Mouse (Mus musculus) hindlimb bud, embryonic 11.5 days (tissue): Measurements from ENCODE around the gene Colgalt1.

Source experiments
- DNase-seq: peaks from one replicate; pipeline ENCODE4 v3.0.0-alpha.2; 2012; ENCODE audit warnings: low read depth, low spot score; ENCODE audit errors: extremely low spot score

Colgalt1 gene

DNA sequence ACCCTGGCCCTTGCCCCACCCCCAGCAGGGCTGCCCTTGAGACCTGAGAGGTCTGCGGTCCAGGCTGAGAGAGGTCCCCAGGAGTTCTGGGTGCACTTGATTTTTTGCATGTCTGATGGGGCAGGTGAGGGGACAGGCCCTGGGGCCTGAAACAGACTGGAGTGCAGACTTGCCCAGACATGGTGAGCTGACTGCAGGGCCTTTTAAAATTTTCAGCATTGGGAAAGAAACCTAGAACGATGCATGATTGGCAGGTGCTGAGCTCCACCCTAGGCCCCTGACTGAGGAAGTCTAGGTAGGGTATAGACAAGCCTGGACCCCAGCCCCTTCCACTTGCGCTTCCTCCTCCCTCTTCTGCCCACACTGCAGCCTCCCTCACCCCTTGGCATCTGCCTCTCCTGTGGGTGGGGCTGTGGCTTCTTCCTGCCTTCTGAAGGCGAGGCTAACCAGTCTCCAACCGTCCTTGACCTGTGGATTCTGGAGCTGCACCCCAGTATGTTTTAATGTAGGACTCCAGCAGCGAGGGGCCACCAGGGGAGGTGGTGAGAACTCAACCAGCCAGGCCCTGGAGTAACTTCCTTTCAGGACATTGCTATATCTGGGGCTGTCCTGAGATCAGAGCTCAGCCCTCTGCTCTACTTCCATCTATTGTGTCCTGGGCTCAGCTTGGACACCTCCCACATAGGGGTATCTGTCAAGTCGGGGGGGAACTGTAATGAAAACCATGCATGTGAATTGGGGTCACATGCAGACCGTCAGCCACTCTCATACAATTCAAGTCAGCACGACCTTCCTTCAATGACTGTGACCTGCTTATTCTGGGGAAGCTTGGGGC is 16.7 kb downstream of the Colgalt1 start:
- no peak for DNase-seq

DNA sequence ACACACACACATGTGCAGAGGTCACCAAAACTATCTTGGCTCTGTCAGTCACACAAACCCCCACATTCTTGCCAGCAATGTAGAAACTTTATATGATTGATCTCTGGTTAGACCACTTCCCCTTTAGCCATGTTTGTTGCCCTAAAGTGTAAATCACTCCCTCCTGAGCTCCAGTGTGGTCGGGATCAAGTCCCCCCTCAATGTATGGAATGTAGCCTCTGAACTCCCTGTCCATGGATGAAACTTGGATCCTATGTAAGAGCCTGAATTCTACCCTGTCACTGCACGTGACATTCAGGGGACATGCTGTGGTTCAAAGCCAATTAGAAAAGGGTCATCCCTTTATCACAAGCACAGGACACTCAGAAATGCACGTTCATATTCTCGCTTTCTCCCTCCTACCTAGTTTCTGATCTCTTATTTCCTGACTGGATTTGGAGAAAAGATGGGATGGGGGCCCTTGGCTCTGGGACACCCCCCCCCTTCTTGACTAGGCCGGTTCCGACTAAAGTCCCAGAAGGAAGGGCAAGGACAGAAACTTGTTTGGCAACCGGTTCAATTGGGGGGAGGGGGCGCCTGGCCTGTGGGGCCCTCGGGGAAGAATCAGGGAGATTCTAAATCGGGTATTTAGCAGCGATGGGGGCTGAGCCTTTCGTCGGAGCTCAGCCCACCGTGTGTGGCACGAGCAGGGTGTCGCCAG is 17.7 kb downstream of the Colgalt1 start:
- no peak for DNase-seq

- peak; percentile 63 for DNase-seq
Observed at GRCm38 (mm10) chr8:71629096-71629697, 18.4 kb downstream of the Colgalt1 start.

DNA sequence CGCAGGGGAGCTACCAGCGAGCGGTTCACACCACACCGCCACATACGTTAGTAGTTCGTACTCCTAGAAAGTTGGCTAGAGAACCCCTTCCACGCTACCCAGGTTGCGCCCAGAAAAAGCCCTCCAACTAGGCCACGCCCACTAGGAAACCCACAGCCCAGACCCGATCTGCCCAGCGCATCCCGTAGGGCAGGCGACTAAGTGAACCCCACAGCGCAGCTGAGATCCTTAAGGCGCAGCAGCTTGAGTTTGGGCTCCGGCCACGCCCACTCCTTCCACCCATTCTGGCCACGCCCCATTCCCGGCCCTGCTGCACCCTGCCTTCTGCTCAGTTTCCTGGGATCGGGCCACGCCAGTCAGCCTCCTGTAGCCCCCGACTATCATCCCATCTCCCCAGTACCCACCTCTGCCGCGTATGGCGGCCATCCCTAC is 19.0 kb downstream of the Colgalt1 start:
- no peak for DNase-seq

DNA sequence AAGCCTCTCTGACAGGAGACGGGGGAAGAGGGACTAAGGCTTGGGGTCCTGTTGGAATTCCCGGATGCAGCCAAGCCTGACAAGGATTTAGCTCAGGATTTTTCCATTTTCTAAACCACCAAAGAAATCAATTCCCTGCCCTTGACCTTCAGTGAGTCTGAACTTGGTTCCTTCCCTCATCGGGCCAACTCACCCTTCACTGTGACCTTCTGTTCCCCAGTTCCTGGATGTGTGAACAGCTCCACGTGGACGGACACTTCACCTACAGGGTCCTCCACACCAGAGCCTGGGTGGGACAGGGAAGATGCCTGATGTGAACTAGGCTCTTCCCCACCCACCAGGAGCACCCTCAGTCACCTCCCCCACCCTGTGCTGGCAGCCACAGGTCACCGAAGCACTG is 20.0 kb downstream of the Colgalt1 start:
- no peak for DNase-seq

GRCm38 (mm10) chr8:71631897-71632296 is 21.1 kb downstream of the Colgalt1 start:
- no peak for DNase-seq

- no peak for DNase-seq
Observed at GRCm38 (mm10) chr8:71633164-71633563, 22.4 kb downstream of the Colgalt1 start.

DNA sequence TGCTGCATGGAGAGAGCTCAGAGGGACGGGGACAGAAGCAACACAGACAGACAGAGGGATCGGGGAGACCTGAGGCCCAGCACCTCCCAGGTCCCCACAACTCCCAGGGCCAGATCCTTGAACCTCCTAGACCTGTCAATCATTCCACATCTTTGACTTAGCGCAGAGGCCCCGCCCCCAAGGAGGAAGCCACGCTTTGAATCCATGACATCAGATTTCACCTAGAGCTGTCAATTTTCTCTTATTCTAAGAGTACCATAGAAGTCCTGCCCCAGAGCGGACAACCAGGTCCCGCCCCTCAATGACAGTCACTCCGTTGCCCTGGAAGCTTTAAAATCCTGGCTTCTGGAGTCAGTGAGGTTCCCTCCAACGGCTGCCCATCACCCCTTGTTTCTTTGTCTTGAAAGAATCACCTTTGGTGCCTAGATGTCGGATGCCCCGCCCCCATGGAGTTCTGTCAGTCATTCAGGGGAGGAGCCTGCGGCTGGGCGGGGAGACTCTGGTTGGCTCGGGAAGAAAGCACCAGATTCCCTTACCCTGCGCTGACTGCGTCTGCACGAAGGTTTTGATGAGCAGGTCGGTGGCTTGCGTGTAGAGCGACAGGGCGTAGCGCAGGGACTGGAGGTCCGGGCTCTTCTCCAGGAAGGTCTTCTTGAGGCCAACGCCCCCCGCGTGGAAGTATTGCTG is 23.3 kb downstream of the Colgalt1 start:
- DNase-seq = no peak

DNA sequence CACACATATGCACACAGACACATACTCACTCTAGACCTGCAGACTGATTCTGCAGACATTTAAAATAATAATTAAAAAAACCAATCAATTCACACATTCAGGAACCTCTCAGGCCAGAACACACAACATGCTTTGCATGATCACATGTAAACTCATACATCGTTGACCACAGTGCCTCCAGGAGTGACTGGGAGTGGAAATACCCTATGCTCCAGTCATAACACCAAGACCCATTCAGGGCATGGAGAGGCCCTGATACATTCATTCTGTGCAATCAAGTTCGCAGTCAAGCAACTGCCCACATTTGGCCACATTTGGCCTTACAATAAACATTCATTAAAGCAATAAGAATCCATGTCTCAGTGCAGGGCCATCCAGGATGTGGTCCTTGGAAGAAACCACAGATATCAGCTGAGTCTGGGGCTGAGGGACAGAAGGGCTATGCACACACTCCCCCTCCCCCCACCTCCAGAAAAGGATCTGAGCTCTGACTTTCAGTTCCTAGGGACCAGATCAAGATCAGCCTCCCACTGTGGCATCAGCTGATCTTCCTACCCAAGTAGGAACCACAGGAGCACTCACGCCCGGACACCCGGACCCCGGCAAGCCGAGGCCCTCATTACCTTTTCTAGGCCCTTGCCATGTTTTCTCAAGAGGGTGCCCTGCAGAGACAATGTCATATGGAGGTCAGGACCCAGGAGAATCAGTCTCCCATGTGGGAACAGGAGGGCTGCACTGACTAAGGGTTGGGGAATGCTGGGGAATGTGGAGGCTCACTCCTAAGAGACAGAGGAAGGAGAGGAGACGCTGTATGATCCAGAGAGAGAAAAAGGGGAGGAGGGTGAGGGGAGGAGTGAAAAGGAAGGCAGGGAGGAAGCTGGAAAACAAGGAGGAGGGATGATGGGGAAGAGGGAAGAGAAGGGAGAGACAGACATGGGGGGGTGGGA is 26.6 kb downstream of the Colgalt1 start:
- DNase-seq = no peak

DNA sequence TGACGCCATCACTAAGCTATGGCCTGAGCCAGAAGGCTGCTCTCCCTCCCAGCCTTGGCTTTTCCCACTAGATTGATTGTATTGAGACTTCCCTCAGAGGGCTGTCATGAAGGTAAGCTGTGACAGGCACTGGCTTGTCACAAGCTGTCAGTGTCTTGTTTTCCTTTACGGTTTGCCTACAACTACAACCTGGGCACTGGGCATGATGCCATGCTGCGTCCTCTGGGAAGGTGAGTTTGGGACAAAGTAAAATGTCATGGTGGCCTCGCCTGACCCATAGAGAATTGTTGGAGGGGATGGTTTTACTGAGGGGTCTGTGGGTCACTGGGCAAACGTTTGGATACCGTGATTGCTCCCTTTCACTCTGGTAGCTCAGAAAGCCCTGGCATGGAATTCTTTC is 27.5 kb downstream of the Colgalt1 start:
- no peak for DNase-seq

GRCm38 (mm10) chr8:71639318-71639717 is 28.5 kb downstream of the Colgalt1 start:
- DNase-seq = no peak

DNA sequence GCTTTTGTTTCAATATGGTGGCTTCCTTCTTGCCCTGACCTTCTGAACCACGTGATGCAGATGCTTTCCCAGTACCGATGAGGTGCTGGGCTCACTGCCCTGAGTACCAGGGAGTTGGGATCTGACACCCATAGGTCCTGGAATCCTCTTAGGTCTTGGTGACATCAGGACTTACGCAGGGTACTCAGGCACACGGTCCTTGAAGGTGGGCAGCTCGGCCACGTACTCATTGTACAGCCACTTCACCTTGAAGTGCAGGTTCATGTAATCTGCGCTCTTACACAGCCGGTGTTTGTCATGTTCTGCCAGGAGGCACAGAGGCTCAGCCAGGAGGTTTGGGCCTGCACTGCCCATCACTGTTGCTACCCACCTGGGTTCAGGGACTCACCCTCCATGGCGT is 34.7 kb downstream of the Colgalt1 start:
- no peak for DNase-seq

DNA sequence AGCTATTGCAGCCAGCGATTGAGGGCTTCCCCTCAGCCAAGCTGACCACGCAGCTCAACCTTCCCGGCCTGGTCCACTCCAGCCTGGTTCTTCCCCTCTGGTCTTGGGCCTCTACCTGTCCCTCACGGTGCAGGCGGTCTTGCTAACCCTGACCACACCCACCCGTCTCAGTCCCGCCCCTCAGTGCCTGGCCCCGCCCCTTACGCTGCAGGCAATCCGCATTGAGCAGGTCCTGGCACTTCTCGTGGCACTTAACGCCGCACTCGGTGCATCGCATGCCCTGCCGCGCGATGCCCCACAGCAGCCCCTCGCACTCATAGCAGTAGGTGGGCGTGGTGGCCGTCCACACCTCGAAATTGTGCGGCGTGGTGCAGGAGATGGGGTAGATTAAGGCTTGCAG is 43.8 kb downstream of the Colgalt1 start:
- no peak for DNase-seq

DNA sequence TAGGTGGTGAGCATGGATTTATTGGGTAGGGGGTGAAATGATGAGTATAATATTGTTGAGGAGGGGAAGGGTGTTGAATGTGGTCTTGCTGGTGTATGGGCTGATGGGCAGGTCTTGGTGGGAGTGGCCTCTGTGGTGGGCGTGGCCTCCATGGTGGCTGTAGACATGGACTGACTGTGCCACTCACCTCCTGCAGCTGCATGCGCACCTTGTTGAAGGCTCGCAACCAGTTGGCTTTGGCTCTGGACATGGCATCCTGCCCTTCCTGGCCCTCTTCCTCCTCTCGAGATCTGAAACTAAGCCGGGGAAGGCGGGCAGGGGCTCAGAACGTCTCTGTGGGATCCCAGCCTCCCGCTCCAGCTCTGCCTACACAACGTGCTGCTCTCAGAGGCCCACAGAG is 47.0 kb downstream of the Colgalt1 start:
- no peak for DNase-seq

- DNase-seq = no peak
Observed at GRCm38 (mm10) chr8:71658515-71659049, 47.8 kb downstream of the Colgalt1 start.

GRCm38 (mm10) chr8:71659751-71660150 is 49.0 kb downstream of the Colgalt1 start:
- DNase-seq = no peak

DNA sequence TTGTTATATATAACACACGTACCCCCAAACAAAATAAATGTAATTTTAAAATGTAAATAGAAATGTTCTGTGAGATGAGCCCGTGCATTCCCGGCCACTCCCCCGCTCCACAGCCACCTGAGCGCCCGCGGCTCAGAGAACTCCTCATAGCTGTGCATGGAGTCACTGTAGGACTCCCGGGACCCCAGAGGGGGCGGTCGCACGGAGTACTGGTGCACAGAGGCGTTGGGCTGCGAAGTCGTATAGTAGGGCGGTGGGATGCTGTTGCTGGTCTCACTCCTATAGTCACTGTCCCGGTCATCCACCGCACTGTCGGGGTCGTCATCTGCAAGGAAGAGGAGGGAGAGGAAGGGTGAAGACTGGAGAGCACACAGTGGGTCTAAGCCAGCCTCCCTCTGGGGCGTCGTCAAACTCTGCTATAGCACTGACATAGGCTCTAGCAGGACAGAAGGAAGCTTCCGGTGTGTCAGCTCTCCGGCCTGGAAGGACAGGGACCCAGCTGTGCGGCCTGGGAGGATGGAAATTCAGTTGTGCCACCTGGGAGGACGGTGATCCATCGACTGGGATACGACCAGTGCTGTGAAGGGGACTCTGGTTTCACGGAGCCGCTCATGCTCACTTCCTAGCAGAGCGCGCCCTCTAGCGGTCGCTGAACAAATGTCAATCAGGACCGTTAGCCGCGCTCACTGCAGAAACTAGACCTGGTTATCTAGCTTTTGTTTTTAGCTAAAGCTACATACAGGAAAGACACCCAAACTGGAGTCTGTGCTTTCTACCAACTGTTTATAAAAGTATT is 49.7 kb downstream of the Colgalt1 start:
- peak; percentile 58 for DNase-seq

GRCm38 (mm10) chr8:71665331-71666130 is 54.7 kb downstream of the Colgalt1 start:
- DNase-seq = no peak
